Mouse (Mus musculus): ENCODE measurements around the gene Ube4b. TPM values are rescaled to one million over a fixed set of nuclear protein-coding genes. Genes with fewer than 3 reads are reported as not detected.

Ube4b gene
- polyA plus RNA-seq, 1 experiment from 2014 or later, result 14.2 TPM

GRCm38 (mm10) chr4:149361051-149361450, 65.5 kb downstream of the Ube4b start:
- WGBS, result 63% methylated on average over 6 of the region's 6 CpGs
- no peak for ATAC-seq
- Histone ChIP-seq H3K27me3 (replicated peaks; ENCODE audit: insufficient read depth, low read length) (no peaks in the 10 kb centered on the region), H3K4me2 (replicated peaks; ENCODE audit: low read depth, low read length) (no peak overlapping the region), H3K27ac (ENCODE audit: low read length) (no peak overlapping the region), H3K9me3 (ENCODE audit: low read length) (no peaks in the 10 kb centered on the region), H3K4me3 (ENCODE audit: low read depth, low read length) (no peak overlapping the region), H3K4me1 (ENCODE audit: insufficient read depth, low read depth, low read length) (no peaks in the 10 kb centered on the region), H3K9ac (replicated peaks; ENCODE audit: low read depth) (no peak overlapping the region), H3K36me3 (ENCODE audit: insufficient read depth, low read length) (peaks cover 48% of the 10 kb centered on the region)
- no peak for TF ChIP-seq EP300 (IDR thresholded peaks at IDR 0.05)
- no peak for TF ChIP-seq CTCF (IDR thresholded peaks at IDR 0.05)
- no peak for DNase-seq (ENCODE audit: low spot score)

DNA sequence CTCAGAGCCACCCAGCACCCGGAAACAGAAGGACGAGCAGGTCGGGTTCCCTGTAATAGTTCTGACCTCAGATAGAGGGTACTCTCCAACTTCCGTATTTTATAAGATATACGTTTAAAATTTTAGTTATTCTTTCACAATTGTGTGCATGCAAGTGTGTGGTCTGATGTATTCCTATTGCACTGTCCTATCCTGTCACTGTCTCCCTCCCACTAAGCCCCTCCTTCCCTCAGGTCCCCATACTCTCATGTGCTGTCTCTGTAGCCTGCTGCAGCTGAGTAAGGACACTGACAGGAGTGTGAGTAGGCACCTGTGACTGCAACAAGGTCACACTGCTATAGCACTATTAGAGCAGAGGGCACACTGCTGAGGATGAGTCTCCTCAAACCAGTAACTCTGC, 65.9 kb downstream of the Ube4b start:
- ATAC-seq, result no peak

DNA sequence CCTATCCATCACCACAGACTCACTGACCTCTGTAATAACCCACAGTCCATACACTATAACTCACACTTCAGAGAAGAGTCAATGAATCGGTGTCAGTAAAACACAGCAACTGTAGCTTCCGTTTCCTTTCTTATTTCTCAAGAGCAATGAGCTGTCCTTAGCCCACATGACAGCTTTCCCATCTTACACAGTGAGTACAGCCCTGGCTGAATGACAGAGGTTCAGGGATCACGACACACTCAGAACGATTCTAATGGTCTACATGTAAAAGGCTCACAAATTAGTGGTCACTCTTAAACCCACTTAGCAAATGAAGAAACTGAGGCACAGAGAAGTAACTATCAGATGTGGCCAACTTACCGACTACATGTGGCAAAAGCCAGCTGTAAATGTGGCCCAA, 68.6 kb downstream of the Ube4b start:
- Histone ChIP-seq H3K27ac (ENCODE audit: low read length) (no peak overlapping the region), H3K4me1 (ENCODE audit: insufficient read depth, low read depth, low read length) (no peaks in the 10 kb centered on the region), H3K27me3 (replicated peaks; ENCODE audit: insufficient read depth, low read length) (no peaks in the 10 kb centered on the region), H3K9ac (replicated peaks; ENCODE audit: low read depth) (no peak overlapping the region), H3K4me3 (ENCODE audit: low read depth, low read length) (no peak overlapping the region), H3K9me3 (ENCODE audit: low read length) (no peaks in the 10 kb centered on the region), H3K36me3 (ENCODE audit: insufficient read depth, low read length) (peaks cover 45% of the 10 kb centered on the region), H3K4me2 (replicated peaks; ENCODE audit: low read depth, low read length) (no peak overlapping the region)
- no peak for TF ChIP-seq EP300 (IDR thresholded peaks at IDR 0.05)
- no peak for TF ChIP-seq CTCF (IDR thresholded peaks at IDR 0.05)
- DNase-seq (ENCODE audit: low spot score), result peak; percentile 28
- 81% methylated on average over 5 of the region's 5 CpGs for WGBS
- peak; percentile 52 for ATAC-seq

More for the DNA sequence above, 65.9 kb downstream of the Ube4b start:
- Histone ChIP-seq H3K4me3 (ENCODE audit: low read depth, low read length) (no peak overlapping the region), H3K9me3 (ENCODE audit: low read length) (no peaks in the 10 kb centered on the region), H3K4me2 (replicated peaks; ENCODE audit: low read depth, low read length) (no peak overlapping the region), H3K36me3 (ENCODE audit: insufficient read depth, low read length) (peaks cover 51% of the 10 kb centered on the region), H3K4me1 (ENCODE audit: insufficient read depth, low read depth, low read length) (no peaks in the 10 kb centered on the region), H3K9ac (replicated peaks; ENCODE audit: low read depth) (no peak overlapping the region), H3K27ac (ENCODE audit: low read length) (no peak overlapping the region), H3K27me3 (replicated peaks; ENCODE audit: insufficient read depth, low read length) (no peaks in the 10 kb centered on the region)
- WGBS, result 96% methylated on average over 5 of the region's 5 CpGs
- DNase-seq (ENCODE audit: low spot score), result no peak
- TF ChIP-seq CTCF (IDR thresholded peaks at IDR 0.05), result no peak
- no peak for TF ChIP-seq EP300 (IDR thresholded peaks at IDR 0.05)

DNA sequence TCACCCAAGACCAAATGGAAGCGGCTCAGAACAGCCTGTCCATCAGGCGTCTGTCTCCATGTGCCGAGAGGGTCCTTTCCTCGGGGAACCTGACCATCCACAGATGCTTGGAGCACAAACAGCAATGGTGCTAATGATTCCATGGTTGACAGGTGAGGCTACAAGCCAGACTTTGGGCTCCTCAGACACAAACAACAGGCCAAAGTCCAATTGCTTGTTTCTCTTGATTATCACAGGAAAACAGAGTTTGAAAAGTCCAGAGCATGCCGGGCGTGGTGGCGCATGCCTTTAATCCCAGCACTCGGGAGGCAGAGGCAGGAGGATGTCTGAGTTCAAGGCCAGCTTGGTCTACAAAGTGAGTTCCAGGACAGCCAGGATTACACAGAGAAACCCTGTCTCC, 71.9 kb downstream of the Ube4b start:
- H3K9ac ChIP-seq (replicated peaks; ENCODE audit: low read depth), result no peak overlapping the region
- peaks cover 61% of the 10 kb centered on the region for H3K36me3 ChIP-seq (ENCODE audit: insufficient read depth, low read length)
- 95% methylated on average over 8 of the region's 8 CpGs for WGBS
- H3K4me2 ChIP-seq (replicated peaks; ENCODE audit: low read depth, low read length), result no peak overlapping the region
- no peak for ATAC-seq
- DNase-seq (ENCODE audit: low spot score), result no peak
- H3K27ac ChIP-seq (ENCODE audit: low read length), result no peak overlapping the region
- H3K4me3 ChIP-seq (ENCODE audit: low read depth, low read length), result no peak overlapping the region
- no peaks in the 10 kb centered on the region for H3K27me3 ChIP-seq (replicated peaks; ENCODE audit: insufficient read depth, low read length)
- H3K9me3 ChIP-seq (ENCODE audit: low read length), result no peaks in the 10 kb centered on the region
- H3K4me1 ChIP-seq (ENCODE audit: insufficient read depth, low read depth, low read length), result no peaks in the 10 kb centered on the region
- TF ChIP-seq CTCF (IDR thresholded peaks at IDR 0.05), result no peak

GRCm38 (mm10) chr4:149351596-149352150, 74.9 kb downstream of the Ube4b start:
- TF ChIP-seq CTCF (IDR thresholded peaks at IDR 0.05), result no peak
- no peak for TF ChIP-seq EP300 (IDR thresholded peaks at IDR 0.05)
- peaks cover 51% of the 10 kb centered on the region for H3K36me3 ChIP-seq (ENCODE audit: insufficient read depth, low read length)
- ATAC-seq, result no peak
- H3K27me3 ChIP-seq (replicated peaks; ENCODE audit: insufficient read depth, low read length), result no peaks in the 10 kb centered on the region
- no peak overlapping the region for H3K27ac ChIP-seq (ENCODE audit: low read length)
- no peaks in the 10 kb centered on the region for H3K9me3 ChIP-seq (ENCODE audit: low read length)
- H3K9ac ChIP-seq (replicated peaks; ENCODE audit: low read depth), result no peak overlapping the region
- H3K4me2 ChIP-seq (replicated peaks; ENCODE audit: low read depth, low read length), result no peak overlapping the region
- WGBS, result 80% methylated on average over 8 of the region's 8 CpGs
- no peaks in the 10 kb centered on the region for H3K4me1 ChIP-seq (ENCODE audit: insufficient read depth, low read depth, low read length)
- no peak overlapping the region for H3K4me3 ChIP-seq (ENCODE audit: low read depth, low read length)
- DNase-seq (ENCODE audit: low spot score), result no peak

DNA sequence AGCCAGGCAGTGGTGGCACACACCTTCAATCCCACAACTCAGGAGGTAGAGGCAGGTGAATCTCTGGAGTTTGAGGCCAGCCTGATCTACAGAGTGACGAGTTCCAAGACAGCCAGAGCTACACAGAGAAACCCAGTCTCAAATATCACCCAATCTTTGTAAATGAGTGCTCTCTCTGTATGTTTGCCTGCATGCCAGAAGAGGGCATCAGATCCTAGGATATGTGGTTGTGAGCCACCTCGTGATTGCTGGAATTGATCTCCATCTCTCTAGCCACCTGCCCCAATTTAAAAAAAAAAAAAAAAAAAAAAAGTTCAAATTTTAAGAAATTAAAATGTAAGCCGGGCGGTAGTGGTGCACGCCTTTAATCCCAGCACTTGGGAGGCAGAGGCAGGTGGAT, 77.6 kb downstream of the Ube4b start:
- WGBS, result 83% methylated on average over 5 of the region's 5 CpGs
- Histone ChIP-seq H3K27me3 (replicated peaks; ENCODE audit: insufficient read depth, low read length) (no peaks in the 10 kb centered on the region), H3K36me3 (ENCODE audit: insufficient read depth, low read length) (peaks cover 45% of the 10 kb centered on the region), H3K9me3 (ENCODE audit: low read length) (no peaks in the 10 kb centered on the region), H3K27ac (ENCODE audit: low read length) (no peak overlapping the region), H3K4me3 (ENCODE audit: low read depth, low read length) (no peak overlapping the region), H3K4me1 (ENCODE audit: insufficient read depth, low read depth, low read length) (no peaks in the 10 kb centered on the region), H3K9ac (replicated peaks; ENCODE audit: low read depth) (no peak overlapping the region), H3K4me2 (replicated peaks; ENCODE audit: low read depth, low read length) (no peak overlapping the region)
- TF ChIP-seq CTCF (IDR thresholded peaks at IDR 0.05) (peak; percentile 42), EP300 (IDR thresholded peaks at IDR 0.05) (no peak)
- no peak for ATAC-seq
- DNase-seq (ENCODE audit: low spot score), result no peak

GRCm38 (mm10) chr4:149345873-149346272, 80.7 kb downstream of the Ube4b start:
- ATAC-seq, result no peak
- no peak overlapping the region for H3K4me2 ChIP-seq (replicated peaks; ENCODE audit: low read depth, low read length)
- 76% methylated on average over 5 of the region's 5 CpGs for WGBS
- H3K4me3 ChIP-seq (ENCODE audit: low read depth, low read length), result no peak overlapping the region
- H3K4me1 ChIP-seq (ENCODE audit: insufficient read depth, low read depth, low read length), result no peaks in the 10 kb centered on the region
- H3K9me3 ChIP-seq (ENCODE audit: low read length), result no peaks in the 10 kb centered on the region
- DNase-seq (ENCODE audit: low spot score), result no peak
- peaks cover 36% of the 10 kb centered on the region for H3K36me3 ChIP-seq (ENCODE audit: insufficient read depth, low read length)
- H3K27ac ChIP-seq (ENCODE audit: low read length), result no peak overlapping the region
- no peaks in the 10 kb centered on the region for H3K27me3 ChIP-seq (replicated peaks; ENCODE audit: insufficient read depth, low read length)
- TF ChIP-seq CTCF (IDR thresholded peaks at IDR 0.05) (no peak), EP300 (IDR thresholded peaks at IDR 0.05) (no peak)
- no peak overlapping the region for H3K9ac ChIP-seq (replicated peaks; ENCODE audit: low read depth)
